Mouse (Mus musculus) lung, postnatal 10 days (tissue): ENCODE measurements around the gene Crhr1.
A peak's percentile ranks its signal among the peaks of the same experiment; 100 is the strongest.

ENCODE experiments used
- DNase-seq: peaks from one replicate; pipeline ENCODE4 v3.0.0; 2021

Gene Crhr1

DNA sequence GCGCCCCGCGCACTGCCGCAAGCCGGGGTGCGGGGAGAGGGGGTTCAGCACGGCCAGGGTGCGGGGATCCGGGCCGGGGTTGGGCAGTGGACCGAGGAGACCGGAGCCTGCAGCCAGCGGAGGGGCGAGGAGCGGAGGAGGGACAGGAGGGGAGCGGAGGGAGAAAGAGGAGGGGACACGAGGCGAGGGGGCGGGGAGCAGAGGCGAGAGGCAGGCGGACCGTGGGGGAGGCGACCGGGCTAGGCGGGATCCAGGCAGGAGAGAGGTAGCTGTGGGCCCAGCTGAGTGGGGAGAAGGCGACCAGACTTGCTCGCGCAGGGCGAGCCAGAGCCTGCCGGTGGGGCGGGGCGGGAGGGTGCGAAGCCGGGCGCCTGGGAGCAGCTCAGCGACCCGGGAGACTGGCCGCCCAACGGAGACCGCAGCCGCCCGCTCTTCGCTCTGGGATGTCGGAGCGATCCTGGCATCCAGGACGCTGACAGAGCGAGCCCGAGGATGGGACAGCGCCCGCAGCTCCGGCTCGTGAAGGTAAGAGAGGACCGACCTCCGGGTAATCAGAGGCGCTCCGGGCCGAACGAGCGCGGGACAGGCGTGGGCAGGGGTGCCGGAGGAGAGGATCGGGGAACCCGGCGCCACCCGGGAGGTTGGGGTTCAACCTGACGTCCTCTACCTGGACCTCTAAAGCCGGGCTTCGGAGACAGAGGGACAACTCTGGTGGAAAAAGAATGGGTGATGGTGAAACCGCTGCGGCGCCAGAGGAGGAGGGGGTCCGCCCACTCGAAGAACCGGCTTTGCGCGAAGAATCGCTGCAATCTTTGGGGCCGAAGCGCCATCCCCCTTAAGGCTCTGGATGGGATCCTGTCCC, at the start of gene Crhr1:
Crhr1 (plus strand) TSS at position 276 of the 862 bp plus-strand sequence.
- DNase-seq, result peak; percentile 11

DNA sequence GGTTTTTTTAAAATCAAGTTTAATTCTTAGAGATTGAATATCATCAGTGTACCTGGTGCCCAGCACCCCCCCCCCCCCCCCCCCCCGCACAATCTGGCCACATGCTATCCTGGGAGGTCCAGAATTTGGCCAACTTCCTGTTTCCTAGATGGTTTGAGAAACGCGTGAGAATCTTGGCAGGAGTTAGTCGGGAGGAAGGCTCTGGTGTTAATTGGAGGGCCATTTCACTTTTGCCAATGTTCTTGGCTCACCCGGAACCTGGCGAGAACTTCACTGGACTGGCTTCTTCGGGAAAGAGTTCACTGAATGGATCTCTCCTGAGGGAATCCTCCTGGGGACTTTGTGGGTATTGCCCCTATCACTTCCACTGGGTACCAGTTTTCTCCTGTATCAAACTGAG, 49.4 kb upstream of the Crhr1 start:
- no peak for DNase-seq

DNA sequence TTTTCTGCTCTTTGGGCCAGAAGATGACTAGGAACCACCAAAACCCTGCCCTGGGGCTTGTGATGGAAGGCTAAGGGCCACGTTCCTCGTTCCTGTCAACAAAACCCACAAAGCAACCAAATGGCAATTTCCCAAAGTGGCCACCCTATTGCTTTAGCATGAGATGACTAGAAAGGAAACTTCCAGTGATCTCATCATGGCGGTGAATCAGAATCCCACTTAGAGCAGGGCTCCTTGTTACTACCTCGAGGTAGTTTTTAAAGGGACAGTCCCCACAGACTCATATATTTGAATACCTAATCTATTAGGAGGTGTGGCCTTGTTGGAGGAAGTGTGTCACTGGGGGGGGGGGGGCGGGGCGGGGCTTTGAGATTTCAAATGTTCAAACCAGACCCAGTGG, 48.9 kb upstream of the Crhr1 start:
- DNase-seq, result no peak

DNA sequence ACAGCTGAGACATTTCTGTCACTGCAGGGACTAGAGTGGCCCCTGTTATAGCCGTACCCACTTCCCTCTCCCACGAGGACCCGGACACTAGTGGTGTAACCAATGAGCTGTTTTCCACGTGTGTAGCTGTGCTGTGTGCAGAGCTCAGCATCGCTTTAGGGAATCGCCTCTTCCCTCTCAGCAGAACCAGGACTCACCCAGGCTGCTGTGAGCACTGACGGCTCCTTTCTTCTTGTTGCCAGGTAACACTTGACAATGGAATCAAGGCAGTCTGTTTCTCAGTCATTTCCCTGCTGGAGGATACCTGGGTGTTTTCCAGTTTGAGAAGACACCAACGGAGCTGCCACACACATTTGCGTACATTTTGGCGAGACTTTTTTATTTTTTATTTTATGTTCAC, 44.1 kb upstream of the Crhr1 start:
- no peak for DNase-seq

DNA sequence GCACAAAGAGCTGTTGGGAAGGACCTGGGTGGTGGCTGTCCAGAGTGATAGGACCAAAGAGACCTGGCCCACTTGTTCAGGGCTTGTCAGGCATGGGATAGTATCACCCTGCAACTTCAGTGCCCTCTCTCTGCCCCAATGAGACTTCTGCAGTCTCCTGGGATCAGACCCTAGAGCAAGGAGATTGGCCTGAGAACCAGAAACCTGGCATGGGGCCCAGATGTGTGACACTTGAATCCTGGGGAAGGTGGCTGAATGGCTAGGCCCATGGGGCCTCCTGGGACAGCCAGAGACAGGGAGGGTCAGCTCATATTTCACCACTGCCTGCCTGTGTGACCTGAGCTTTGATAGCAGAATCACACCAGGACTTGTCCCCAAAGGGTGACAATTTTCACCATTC, 41.9 kb upstream of the Crhr1 start:
- DNase-seq, result no peak

DNA sequence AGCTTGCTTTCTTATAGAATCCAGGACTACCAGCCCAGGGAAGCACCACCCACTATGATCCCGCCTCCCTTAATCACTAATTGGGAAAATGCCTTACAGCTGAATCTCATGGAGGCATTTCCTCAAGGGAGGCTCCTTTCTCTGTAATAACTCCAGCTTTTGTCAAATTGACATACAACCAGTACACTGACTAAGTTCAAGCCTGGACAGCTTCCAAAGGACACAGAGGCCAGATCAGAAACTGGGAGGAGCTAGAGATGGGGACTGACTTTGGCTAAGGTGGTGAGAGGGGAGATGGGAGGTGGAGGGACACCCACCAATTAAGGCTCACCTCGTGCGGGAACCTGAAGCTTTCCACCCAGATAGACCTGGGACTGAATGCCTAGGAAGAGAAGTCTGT, 37.5 kb upstream of the Crhr1 start:
- DNase-seq, result no peak

DNA sequence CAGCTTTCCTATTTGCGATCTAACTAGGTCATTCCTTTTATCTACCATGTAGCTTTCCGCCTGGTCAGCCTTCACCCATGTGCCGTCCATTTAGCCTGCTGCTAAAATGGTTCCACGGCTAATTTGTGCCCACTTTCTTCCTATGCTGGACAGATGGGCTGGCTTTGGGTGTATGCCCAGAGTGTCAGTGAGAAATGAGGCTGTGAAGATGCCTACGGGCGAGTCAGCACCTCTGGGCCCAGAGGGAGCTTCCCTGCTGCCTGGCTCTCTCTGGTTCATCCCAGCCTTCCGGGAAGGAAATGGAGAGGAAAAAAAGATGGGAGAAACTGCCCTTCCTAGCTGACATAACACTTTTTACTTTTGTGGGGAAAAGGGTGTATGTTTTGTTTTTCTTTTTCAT, 36.1 kb upstream of the Crhr1 start:
- DNase-seq, result no peak

DNA sequence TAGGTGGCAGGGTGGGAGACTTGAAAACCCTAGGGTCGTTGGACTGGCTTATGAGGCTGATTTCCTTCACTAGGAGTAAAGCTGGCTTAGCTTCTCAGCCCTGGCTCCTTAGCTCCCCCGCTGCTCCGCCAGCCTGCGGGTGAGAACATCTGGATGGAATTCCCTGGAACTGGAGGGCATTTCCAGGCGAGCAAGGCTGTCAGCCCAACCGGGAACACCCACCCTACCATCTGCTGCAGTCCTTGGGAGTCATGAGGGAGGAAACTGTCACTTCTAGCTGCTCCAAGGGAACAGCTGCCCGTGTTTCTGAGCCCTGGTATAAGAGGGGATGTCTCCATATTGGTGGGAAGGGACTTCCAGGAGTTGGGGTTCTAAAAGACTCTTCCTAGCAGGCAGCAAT, 33.1 kb upstream of the Crhr1 start:
- no peak for DNase-seq

DNA sequence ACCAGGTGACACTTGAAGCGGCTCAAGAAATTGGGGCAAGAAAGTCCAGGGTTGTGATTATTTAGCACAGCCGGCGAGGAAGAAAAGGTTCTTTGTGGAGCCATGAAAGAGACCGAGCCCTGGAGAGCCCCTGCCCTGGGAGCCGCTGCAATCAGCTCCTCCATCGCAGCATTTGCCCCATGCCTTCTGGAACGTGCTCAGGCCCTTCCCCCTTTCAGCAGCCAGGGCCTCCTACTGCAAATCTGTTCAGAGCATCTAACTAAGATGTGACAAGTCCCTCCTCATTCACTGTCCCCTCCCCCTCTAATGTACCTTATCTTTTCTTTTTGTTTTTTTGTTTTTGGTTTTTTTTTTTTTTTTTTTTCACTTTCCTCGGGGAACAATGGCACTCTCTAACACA, 30.0 kb upstream of the Crhr1 start:
- no peak for DNase-seq

DNA sequence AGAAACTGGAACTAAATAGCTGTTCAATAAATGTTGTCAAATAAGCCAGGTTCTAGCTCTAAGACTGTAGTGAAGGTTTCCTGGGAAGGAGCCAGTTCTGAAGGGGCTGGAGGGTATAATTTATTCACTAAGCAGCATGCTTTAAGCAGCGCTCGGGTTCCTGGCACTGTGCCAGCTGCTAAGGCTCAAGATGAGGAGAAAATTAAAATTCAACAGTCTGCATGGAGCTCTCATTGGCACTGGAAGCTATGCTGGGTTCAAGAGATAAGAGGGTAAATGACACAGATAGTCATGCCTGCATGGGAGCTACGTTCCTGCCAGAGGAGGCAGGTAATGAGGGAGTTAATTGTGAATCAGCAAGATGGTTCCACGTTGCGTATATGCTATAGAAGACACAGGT, 26.3 kb upstream of the Crhr1 start:
- peak; percentile 4 for DNase-seq

DNA sequence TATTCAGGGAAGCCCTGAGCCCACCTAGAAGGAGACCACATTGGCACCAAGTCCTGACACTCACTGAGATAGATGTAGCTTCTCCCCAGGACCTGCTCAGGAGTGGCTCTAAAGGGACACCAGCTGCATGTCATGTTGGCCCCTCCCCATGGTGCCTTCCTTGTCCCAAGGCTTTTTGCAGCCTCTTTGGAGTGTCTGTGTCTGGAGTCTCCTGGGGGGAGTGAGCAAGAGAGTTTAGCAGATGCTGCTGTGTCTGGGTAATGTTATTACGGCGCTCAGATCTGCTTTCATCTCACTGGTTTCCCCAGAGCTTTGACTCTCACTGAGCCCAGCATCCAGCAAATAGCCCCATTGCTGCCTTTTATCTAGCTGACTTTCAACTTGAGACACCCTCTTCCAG, 25.7 kb upstream of the Crhr1 start:
- no peak for DNase-seq

DNA sequence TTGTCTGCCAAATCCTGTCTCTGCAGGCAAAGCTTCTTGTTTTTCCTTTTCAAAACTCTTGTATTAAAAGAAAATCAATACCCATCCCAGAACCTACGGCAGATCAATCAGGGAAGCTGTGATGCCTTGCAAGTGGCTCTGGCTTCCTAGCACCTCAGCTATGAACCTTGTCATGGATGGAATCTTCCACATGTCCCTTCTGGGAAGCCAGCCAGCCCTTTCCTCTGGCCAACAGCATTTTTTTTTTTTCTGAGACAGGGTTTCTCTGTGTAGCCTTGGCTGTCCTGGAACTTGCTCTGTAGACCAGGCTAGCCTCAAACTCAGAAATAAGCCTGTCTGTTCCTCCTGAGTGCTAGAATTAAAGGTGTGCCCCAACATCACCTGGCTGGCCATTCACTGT, 22.3 kb upstream of the Crhr1 start:
- peak; percentile 8 for DNase-seq

DNA sequence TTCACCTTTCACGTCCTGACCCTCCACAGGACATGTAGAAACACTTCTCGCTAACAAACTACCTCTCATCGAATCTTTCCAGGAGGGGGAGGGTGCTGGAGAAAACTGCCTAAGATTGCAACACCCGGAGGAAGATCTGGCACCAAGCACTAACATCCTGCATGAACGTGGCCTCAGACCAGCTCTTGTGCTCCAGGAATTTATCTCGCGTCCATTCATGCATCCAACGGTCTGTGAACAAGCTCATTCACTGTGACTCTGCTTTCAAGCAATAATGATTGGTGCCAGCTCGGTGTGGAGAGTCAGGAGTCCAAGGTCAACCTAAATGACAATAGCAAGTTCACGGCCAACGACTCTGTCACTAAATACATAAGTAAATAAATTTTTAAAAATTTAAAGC, 20.8 kb upstream of the Crhr1 start:
- DNase-seq, result no peak

DNA sequence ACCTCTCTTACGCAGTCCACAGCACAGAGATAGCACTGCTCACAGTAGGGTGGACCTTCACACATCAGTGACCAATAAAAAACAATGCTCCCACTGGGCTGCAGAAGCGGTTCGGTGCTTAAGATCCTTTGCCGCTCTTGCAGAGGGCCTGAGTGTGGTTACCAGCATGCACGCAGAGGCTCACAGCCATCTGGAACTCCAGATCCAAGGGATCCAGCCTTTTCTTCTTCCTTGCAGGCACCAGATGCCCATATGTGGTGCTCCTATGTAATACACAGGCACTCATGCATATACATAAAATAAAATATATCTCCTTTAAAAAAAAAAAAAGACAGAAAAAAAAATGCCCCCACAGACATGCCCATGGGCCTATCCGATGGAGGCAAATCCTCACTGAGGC, 19.0 kb upstream of the Crhr1 start:
- DNase-seq, result no peak

DNA sequence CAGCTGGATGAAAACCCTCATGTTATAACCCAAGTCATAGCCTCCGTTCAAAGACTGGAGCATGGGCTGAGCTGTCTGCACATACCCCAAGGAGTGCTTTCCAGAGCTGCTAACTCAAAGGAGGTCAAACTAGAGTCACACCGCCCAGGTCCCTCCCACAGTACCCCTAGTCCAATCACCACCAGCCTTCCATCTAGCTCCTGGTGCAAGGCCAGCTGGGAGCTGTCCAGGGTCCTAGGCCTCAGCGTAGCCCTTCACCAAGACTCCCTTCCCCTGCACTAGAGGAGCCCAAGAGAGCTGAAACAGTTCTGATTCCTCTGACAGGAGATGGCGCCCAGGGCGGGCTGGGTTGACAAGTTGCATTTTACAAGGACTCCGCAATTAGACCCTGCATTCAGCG, 18.0 kb upstream of the Crhr1 start:
- peak; percentile 87 for DNase-seq

DNA sequence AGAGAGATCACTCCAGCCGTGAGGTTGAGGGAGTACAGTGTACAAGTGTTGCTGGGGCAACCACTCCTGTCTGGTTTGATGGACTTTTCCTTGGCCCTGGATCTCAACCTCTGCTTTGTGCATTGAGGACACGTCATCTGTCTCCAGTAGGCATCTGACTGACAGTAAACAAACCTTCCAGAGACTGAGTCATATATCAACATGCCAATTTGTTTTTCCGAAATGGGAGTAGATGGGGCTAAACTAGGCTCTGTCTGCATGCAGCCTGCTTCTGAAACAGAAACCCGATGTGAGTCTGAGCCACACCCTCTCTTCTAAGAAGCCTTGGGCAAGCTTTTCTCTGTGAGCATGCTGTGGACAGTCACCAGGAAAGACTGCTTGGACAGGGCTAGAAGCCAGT, 14.3 kb upstream of the Crhr1 start:
- no peak for DNase-seq

DNA sequence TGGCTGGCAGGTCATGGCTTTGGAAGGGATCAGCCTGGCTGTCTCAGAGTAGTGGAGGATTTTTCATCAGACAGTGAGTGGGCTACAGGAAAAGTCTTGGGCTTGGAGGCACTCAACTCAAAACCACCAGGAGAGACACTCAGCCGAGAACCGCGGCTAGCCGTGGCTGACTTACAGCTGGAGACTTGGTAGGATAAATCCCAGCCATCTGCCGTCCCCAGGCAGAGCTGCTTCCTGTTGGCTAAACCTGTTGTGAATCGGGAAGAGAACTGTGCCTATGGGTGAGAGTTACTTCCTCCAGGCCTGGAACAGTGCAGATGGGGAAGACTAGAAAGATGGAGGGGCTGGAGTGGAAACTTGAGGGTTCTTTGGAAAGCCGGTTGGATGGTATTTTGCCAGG, 9.7 kb upstream of the Crhr1 start:
- DNase-seq, result no peak

DNA sequence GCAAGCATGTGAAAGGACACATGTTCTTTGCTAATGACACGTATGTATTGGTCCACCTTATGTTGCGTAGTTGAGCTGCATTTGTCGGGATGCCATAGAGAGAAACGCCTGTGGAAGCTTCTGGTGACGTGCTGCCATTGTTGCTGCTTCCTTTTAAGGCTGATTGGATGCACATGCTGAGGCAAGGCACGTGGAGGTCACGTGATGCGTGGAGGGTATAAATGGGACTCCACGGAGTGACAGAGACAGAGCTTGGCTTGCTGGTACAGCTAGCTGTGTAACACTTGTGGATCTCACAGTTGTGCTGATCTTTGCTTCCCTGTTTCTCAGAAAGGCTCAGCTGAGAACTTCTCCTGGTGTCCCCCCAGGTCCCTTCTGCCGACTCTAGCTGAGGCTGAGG, 9.2 kb upstream of the Crhr1 start:
- DNase-seq, result no peak

DNA sequence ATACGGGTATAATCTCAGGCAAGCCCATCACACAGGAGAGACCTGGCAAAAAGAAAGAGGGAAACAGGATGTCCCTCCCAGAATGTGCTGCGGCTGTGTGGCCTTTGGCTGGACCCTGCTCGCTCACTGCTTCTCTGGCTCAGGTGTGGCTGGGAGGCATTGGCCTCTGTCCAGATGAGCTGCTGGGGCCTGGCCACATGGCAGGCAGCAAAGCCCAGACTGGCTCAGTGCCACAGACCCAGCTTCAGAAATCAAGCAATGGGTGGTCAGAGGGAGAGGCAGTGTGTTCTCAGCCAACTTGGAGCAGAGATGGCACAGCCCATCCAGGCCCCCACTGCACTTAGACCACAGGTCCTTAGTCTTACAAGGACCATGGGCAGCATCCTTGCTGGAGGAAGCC, 8.1 kb upstream of the Crhr1 start:
- no peak for DNase-seq

DNA sequence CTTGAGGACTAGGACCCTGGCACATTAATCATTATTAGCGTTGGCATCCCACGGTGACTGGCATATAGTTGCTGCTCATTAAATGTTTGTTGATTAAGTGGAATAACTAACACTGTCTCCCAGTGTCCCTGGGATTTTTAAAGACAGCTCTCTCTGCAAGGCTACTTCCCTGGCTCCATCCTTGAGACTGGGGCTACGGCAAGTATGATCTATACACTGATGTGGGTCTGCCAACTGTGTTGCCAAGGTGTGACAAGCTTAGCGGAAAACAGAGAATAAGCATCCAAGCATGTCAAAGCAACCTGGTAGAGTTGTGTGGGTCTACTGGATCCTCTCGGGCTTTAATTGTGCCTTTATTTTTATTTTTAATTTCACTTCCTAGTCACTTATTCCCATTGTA, 3.2 kb upstream of the Crhr1 start:
- no peak for DNase-seq

DNA sequence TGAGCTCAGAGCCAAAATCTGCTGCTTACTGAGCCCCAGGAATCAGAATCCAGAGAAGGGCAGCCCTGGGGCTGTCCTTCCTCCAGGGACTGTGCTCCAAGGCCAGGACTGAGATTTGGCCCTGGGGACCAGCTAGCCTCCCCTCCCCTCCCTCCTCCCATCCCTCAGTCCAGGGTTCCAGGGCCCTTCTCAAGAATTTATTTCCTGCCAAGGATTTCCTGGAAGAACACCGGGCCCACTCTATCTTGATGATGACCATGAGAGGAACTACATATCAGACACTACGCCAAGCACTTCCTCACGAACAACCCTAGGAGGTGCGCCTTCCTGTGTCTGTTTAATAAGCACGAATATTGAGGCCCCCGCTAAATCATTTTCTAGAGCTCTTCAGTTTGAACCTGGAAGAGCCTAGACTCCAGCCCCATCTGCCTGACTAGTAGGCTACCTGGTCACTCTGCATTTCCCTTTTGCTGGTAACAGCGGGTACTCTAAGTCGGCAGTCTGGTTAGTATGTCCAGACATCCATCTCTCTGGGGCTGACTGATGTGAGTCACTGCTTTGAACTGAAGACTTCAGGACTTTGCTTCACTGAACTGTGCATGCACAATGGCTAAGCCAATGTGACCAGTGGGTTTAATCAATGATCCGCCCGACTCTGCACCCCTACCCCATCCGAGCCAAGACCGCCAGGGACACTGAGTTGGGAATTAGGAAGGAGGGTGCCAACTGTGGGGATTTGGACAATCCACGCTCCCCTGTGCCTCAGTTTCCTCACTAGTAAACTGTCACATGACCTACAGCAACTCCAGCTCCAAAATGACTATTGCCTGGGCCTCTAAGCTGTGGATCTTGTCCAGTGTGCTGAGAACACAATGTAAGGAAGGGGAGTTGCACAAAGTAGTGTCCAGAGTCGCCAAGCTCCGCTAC, 1.7 kb upstream of the Crhr1 start:
- no peak for DNase-seq

DNA sequence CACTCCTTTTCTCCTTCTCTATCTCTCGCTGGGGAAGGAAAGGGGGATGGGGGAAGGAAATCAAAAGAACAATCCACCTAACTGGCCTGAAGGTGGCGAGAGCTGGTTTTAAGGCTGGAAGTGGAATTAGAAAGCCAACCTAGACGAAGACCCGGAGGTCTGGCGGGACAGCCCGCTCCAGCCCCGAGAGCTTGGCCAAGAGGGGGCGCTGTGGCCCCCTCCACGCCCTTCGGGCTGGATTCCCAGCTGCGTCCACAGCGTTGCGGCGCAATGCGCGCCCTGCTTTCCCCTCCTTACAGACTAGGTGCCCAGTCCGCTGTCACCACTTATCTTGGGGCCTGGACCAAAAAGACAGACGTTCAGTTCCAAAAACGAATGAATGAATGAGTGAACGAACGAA, 899 bp upstream of the Crhr1 start:
- no peak for DNase-seq

DNA sequence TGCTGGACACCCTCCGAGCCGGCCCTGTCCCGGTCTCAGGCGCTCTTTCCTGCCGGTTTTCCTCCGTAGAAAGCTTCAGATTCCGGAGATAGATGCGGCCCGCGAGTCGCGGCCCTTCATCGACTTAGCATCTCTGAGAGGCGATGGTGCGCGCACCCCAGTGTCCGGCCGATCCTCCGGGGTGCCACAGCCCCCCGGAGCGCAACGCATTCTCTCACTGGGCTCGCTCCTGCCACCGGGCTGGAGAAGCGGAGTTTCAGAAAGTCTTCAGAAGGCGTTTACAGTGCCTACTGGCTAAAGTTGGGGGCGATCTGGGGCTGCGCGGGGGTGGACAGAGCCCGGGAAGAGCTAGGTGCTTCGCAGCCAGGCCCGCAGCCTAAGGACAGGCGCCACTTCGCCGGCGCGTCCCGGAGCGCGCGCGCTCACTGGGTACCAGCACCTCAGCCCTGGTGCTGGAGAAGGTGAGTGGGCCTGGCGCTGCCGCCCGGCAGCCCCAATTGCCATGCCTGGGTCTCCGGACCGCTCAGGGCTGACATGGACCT, 858 bp downstream of the Crhr1 start:
- DNase-seq, result no peak

DNA sequence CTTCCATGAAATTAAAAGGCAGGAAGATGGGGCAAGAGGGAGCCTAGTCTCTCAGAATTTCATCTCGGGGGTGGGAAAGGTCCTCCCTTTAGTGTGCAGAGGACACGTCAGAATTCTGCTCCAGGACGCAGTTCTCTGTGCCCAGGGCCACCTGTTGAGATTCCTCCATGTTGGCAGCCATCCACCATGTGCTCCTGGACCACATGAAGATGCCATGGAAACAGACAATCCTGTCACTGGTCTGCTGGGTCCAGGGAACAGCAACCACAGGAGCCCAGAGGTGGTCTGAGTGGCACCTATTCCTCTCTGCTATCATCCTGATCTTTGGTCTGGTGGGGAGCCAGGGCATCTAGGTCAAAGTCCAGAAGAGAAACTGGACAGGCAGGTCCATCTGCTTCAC, 6.3 kb downstream of the Crhr1 start:
- DNase-seq, result no peak
